Mouse (Mus musculus): ENCODE data around the gene Glis3. TPM values are rescaled to one million over a fixed set of nuclear protein-coding genes. Genes with fewer than 3 reads are reported as not detected.

The Glis3 gene
- polyA plus RNA-seq, 2 experiments, result 0.08 to 0.14 TPM

DNA sequence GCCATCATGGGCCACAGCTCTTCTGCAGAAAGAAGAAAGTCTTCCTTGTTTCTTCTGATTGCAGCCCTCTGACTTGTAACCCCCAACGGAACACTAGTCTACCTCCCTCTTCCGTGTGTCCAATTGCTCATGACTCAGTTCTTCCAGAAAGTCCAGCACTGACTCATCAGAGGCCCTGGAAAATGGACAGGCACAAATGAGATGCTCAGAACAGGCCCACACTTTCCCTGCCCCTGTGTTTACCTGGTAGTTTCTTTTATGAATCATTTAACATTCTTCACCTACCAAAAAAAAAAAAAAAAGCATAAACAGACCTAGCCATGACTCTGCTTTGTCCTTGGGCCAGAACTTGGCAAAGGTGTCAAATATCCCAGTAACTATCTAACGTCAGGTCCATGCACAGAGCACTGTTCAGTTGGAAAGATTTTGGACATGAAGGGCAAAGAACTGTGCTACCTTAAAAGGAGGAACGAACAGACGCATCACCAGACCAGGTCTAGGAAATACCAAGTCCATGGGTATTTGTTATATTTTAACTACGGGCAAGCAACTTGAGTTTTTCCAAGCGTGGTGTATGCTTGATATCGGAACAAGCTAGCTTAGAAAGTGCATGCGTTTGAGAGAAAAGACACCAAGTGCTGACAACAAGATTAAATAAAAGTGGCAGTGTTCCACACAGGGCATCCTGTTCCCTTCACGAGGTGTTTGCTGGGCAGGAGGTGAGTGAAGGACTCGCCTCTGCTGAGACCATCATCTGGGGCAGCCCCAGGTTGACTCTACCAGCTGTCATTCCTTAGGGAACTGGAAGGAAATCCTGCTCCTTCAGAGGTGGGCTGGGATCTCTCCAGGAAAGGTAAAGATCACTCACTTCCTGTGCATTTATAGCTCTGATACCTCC lies 58.0 kb downstream of the Glis3 start:
- Histone ChIP-seq H3K27ac (no peak overlapping the region), H3K9ac (replicated peaks) (no peak overlapping the region), H3K9me3 (ENCODE audit: control insufficient read depth, low read length) (no peaks in the 10 kb centered on the region), H3K27me3 (ENCODE audit: control insufficient read depth, insufficient read depth, low read length) (no peaks in the 10 kb centered on the region), H3K4me1 (replicated peaks; ENCODE audit: control insufficient read depth in 2 of 2, insufficient read depth in 2 of 2, low read length in 1 of 2) (no peaks in the 10 kb centered on the region), H3K36me3 (replicated peaks; ENCODE audit: control insufficient read depth, insufficient read depth, low read depth) (no peaks in the 10 kb centered on the region), H3K4me3 (ENCODE audit: insufficient read depth in 1 of 2, low read depth in 2 of 2, low read length in 2 of 2) (no peak overlapping the region), H3K4me2 (ENCODE audit: low read depth) (no peak overlapping the region)
- no peak for DNase-seq (ENCODE audit: low read depth in 3 of 3, low spot score in 3 of 3)
- no peak for ATAC-seq (ENCODE audit: insufficient read depth)
- TF ChIP-seq CTCF (IDR thresholded peaks at IDR 0.05; ENCODE audit: low read depth), result no peak
- TF ChIP-seq EP300 (IDR thresholded peaks at IDR 0.05; ENCODE audit: low read depth), result no peak
- WGBS (ENCODE audit: insufficient replicate concordance), result 65% methylated on average over 11 of the region's 11 CpGs

DNA sequence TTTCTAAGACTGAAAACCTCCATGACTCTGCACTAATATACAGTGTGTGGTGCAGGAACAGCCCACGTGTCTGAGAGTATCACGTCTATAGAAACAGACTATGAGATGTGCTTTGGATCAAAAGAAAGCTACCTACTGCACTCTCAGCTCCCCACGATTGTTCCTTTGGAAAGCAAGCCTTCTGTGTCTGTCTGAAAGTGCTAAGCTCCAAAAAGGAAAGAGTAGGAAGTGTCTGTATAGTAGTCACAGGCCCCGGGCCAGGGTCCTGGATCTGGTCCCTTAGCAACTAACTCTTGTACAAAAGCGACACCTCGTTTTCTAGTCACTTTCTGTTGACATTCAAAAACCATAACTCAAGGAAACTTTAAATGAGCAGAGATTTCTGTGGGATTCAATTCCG lies 62.1 kb downstream of the Glis3 start:
- DNase-seq (ENCODE audit: low read depth in 3 of 3, low spot score in 3 of 3) (no peak), ATAC-seq (ENCODE audit: insufficient read depth) (no peak)
- Histone ChIP-seq H3K36me3 (replicated peaks; ENCODE audit: control insufficient read depth, insufficient read depth, low read depth) (no peaks in the 10 kb centered on the region), H3K4me1 (replicated peaks; ENCODE audit: control insufficient read depth in 2 of 2, insufficient read depth in 2 of 2, low read length in 1 of 2) (no peaks in the 10 kb centered on the region), H3K27ac (no peak overlapping the region), H3K27me3 (ENCODE audit: control insufficient read depth, insufficient read depth, low read length) (no peaks in the 10 kb centered on the region), H3K9me3 (ENCODE audit: control insufficient read depth, low read length) (no peaks in the 10 kb centered on the region), H3K9ac (replicated peaks) (no peak overlapping the region), H3K4me2 (ENCODE audit: low read depth) (no peak overlapping the region), H3K4me3 (ENCODE audit: insufficient read depth in 1 of 2, low read depth in 2 of 2, low read length in 2 of 2) (no peak overlapping the region)
- 58% methylated on average over 7 of the region's 7 CpGs for WGBS (ENCODE audit: insufficient replicate concordance)
- TF ChIP-seq CTCF (IDR thresholded peaks at IDR 0.05; ENCODE audit: low read depth), result no peak

DNA sequence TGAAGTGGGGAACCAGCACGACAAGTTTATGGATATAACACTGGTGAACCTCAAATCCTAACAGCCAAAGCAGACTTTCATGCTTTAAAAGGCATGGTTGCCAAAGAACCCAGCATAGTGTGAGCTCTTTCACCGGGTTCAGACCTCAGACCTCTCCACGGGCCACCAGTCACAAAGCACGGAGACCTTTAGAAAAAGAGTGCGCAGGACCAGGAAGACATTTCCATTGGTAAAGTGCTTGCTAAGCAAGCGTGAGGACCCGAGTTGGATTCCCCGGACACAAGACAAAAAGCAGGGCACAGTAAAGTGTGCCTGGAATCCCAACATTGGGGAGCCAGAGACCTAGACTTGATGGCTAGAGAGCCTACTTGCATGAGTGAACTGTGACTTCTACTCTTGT lies 62.7 kb downstream of the Glis3 start:
- no peak for DNase-seq (ENCODE audit: low read depth in 3 of 3, low spot score in 3 of 3)
- Histone ChIP-seq H3K9ac (replicated peaks) (no peak overlapping the region), H3K27ac (no peak overlapping the region), H3K4me2 (ENCODE audit: low read depth) (no peak overlapping the region), H3K36me3 (replicated peaks; ENCODE audit: control insufficient read depth, insufficient read depth, low read depth) (no peaks in the 10 kb centered on the region), H3K9me3 (ENCODE audit: control insufficient read depth, low read length) (no peaks in the 10 kb centered on the region), H3K4me1 (replicated peaks; ENCODE audit: control insufficient read depth in 2 of 2, insufficient read depth in 2 of 2, low read length in 1 of 2) (no peaks in the 10 kb centered on the region), H3K4me3 (ENCODE audit: insufficient read depth in 1 of 2, low read depth in 2 of 2, low read length in 2 of 2) (no peak overlapping the region), H3K27me3 (ENCODE audit: control insufficient read depth, insufficient read depth, low read length) (no peaks in the 10 kb centered on the region)
- WGBS (ENCODE audit: insufficient replicate concordance), result 71% methylated on average over 8 of the region's 8 CpGs
- TF ChIP-seq CTCF (IDR thresholded peaks at IDR 0.05; ENCODE audit: low read depth) (no peak), EP300 (IDR thresholded peaks at IDR 0.05; ENCODE audit: low read depth) (no peak)
- no peak for ATAC-seq (ENCODE audit: insufficient read depth)

DNA sequence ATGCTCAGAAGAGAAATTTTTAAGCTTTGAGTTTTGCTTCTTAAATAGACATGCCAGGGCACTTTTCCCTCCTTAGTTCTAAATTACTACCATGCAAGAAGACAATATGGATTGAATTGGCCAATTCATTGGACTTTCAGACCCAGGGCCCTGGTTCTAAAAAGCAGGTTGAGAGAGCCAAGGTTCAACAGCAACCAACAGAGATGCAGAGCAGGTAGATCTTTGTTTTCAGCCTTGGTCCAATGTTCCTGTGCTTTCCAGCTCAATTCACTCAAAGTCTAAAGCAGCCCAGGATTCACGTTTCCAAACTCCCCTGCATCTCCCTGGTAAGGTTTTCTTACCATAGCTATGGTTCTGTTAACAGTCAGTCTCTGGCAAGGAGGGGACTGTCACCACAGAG lies 63.4 kb downstream of the Glis3 start:
- no peak for ATAC-seq (ENCODE audit: insufficient read depth)
- no peak overlapping the region for H3K4me2 ChIP-seq (ENCODE audit: low read depth)
- 44% methylated on average over 1 of the region's 1 CpGs for WGBS (ENCODE audit: insufficient replicate concordance)

DNA sequence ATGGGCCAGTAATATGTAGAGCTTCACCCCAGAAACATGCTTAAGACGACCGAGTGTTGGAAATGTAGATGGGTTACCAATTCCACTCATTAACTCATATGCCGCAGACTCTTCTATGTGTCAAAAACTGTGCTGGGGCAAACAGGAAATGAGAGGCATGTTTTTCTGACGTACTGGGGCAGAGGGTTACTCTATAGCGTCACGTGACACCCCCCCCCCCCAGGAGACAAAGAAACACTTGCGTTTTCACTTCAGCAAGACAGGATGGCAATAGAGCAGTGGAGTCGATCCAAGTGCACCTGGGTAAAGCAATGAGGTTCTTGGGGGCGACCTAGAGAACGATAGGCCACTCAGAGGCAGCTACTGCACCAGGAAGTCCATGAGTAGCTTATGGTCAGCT lies 67.6 kb downstream of the Glis3 start:
- Histone ChIP-seq H3K36me3 (replicated peaks; ENCODE audit: control insufficient read depth, insufficient read depth, low read depth) (no peaks in the 10 kb centered on the region), H3K9me3 (ENCODE audit: control insufficient read depth, low read length) (no peaks in the 10 kb centered on the region), H3K4me3 (ENCODE audit: insufficient read depth in 1 of 2, low read depth in 2 of 2, low read length in 2 of 2) (no peak overlapping the region), H3K4me1 (replicated peaks; ENCODE audit: control insufficient read depth in 2 of 2, insufficient read depth in 2 of 2, low read length in 1 of 2) (no peaks in the 10 kb centered on the region), H3K27ac (no peak overlapping the region), H3K4me2 (ENCODE audit: low read depth) (no peak overlapping the region), H3K27me3 (ENCODE audit: control insufficient read depth, insufficient read depth, low read length) (no peaks in the 10 kb centered on the region), H3K9ac (replicated peaks) (no peak overlapping the region)
- no peak for DNase-seq (ENCODE audit: low read depth in 3 of 3, low spot score in 3 of 3)
- no peak for ATAC-seq (ENCODE audit: insufficient read depth)
- 56% methylated on average over 10 of the region's 10 CpGs for WGBS (ENCODE audit: insufficient replicate concordance)
- TF ChIP-seq CTCF (IDR thresholded peaks at IDR 0.05; ENCODE audit: low read depth) (no peak), EP300 (IDR thresholded peaks at IDR 0.05; ENCODE audit: low read depth) (no peak)

More for the DNA sequence above, 63.4 kb downstream of the Glis3 start:
- no peaks in the 10 kb centered on the region for H3K27me3 ChIP-seq (ENCODE audit: control insufficient read depth, insufficient read depth, low read length)
- no peak overlapping the region for H3K27ac ChIP-seq
- no peak overlapping the region for H3K4me3 ChIP-seq (ENCODE audit: insufficient read depth in 1 of 2, low read depth in 2 of 2, low read length in 2 of 2)
- no peaks in the 10 kb centered on the region for H3K36me3 ChIP-seq (replicated peaks; ENCODE audit: control insufficient read depth, insufficient read depth, low read depth)
- TF ChIP-seq EP300 (IDR thresholded peaks at IDR 0.05; ENCODE audit: low read depth) (no peak), CTCF (IDR thresholded peaks at IDR 0.05; ENCODE audit: low read depth) (no peak)
- H3K4me1 ChIP-seq (replicated peaks; ENCODE audit: control insufficient read depth in 2 of 2, insufficient read depth in 2 of 2, low read length in 1 of 2), result no peaks in the 10 kb centered on the region
- no peak for DNase-seq (ENCODE audit: low read depth in 3 of 3, low spot score in 3 of 3)
- no peak overlapping the region for H3K9ac ChIP-seq (replicated peaks)
- no peaks in the 10 kb centered on the region for H3K9me3 ChIP-seq (ENCODE audit: control insufficient read depth, low read length)

All from liver, embryonic 14.5 days (tissue).